ENCODE assay signal across 26 mouse cellular contexts in genomic region chr6:46963261-46963660, GRCm38 (mm10).
DNase-seq lines count a peak whose midpoint lies in the region; ATAC-seq and TF ChIP-seq lines count a peak whose summit lies in the region.
"Had no signal": no experiment of that assay in that cellular context is flagged by ENCODE, and none has a peak within 500 bp of the region (broad histone marks: within the 10 kb centered on the region; RNA-seq: fewer than 3 reads in every experiment).

No protein-coding gene starts in this region.

- intact Hi-C loops in heart, postnatal 25 days (cut with DNase I): no loop called here

- no peak for TF ChIP-seq CTCF in kidney, postnatal 0 days (IDR thresholded peaks at IDR 0.05; ENCODE audit: low read depth)

- peak overlapping the region; percentile 68 for H3K27ac ChIP-seq in kidney, embryonic 15.5 days
- H3K27ac ChIP-seq in kidney, postnatal 0 days: no peak overlapping the region
- H3K27ac ChIP-seq: embryonic facial prominence, embryonic 10.5 days; embryonic facial prominence, embryonic 12.5 days; forebrain, embryonic 13.5 days; forebrain, embryonic 15.5 days had no signal

- no peak overlapping the region for H3K4me3 ChIP-seq in kidney, embryonic 15.5 days (replicated peaks)
- H3K4me3 ChIP-seq in kidney, postnatal 0 days (replicated peaks; ENCODE audit: low read depth, low read length): no peak overlapping the region
- H3K4me3 ChIP-seq: embryonic facial prominence, embryonic 10.5 days; embryonic facial prominence, embryonic 12.5 days; forebrain, embryonic 13.5 days; forebrain, embryonic 15.5 days had no signal

- H3K4me1 ChIP-seq in kidney, embryonic 15.5 days: 0 out of 2 replicates have a peak, but pooled peaks cover 4% of the 10 kb centered on the region
- no peaks in the 10 kb centered on the region for H3K4me1 ChIP-seq in kidney, postnatal 0 days (replicated peaks; ENCODE audit: insufficient read depth, low read length)
- H3K4me1 ChIP-seq: embryonic facial prominence, embryonic 10.5 days; embryonic facial prominence, embryonic 12.5 days; forebrain, embryonic 13.5 days; forebrain, embryonic 15.5 days had no signal

- no peak overlapping the region for H3K4me2 ChIP-seq in kidney, embryonic 15.5 days
- H3K4me2 ChIP-seq in kidney, postnatal 0 days (ENCODE audit: low read length): no peak overlapping the region
- H3K4me2 ChIP-seq: embryonic facial prominence, embryonic 12.5 days; forebrain, embryonic 13.5 days; forebrain, embryonic 15.5 days had no signal

- H3K36me3 ChIP-seq in kidney, embryonic 15.5 days: no peaks in the 10 kb centered on the region
- H3K36me3 ChIP-seq in kidney, postnatal 0 days (ENCODE audit: insufficient read depth, low read length): no peaks in the 10 kb centered on the region
- H3K36me3 ChIP-seq: embryonic facial prominence, embryonic 10.5 days; embryonic facial prominence, embryonic 12.5 days; forebrain, embryonic 15.5 days; G1E had no signal

- H3K9ac ChIP-seq in kidney, embryonic 15.5 days: no peak overlapping the region
- H3K9ac ChIP-seq in kidney, postnatal 0 days (ENCODE audit: low read depth, low read length): no peak overlapping the region
- H3K9ac ChIP-seq: embryonic facial prominence, embryonic 12.5 days; forebrain, embryonic 13.5 days; forebrain, embryonic 15.5 days had no signal

- DNase-seq in heart, adult 11 months: peak; percentile 33
- DNase-seq in heart, postnatal 25 days (ENCODE audit: low spot score): no peak
- DNase-seq in kidney, postnatal 25 days: no peak
- DNase-seq in kidney, postnatal 0 days (ENCODE audit: low spot score): peak; percentile 50
- no peak for DNase-seq in kidney, postnatal 10 days
- DNase-seq in mesoderm, embryonic 11.5 days (ENCODE audit: low read depth, low spot score): peak; percentile 9
- DNase-seq in heart, adult 18-20 months: no peak
- DNase-seq: adrenal gland, adult 8-10 months; adrenal gland, postnatal 14 days; adrenal gland, postnatal 36 days; B cell, adult 2 months; cerebellum, adult 11-12 months; cerebellum, adult 2 months; cerebellum, adult 9-10 months; cerebellum, postnatal 10 days; cerebellum, postnatal 25 days had no signal

- peak; percentile 80 for ATAC-seq in kidney, embryonic 15.5 days (replicated peaks; ENCODE audit: low FRiP score)
- ATAC-seq in kidney, postnatal 0 days (replicated peaks; ENCODE audit: low FRiP score, low read depth): peak; percentile 67
- ATAC-seq: activated CD4-positive, CD25-positive, alpha-beta regulatory T cell, adult 4 months; CD4-positive, CD25-positive, alpha-beta regulatory T cell, adult 4 months; forebrain, embryonic 13.5 days; forebrain, embryonic 15.5 days; Patski had no signal

- WGBS in kidney, embryonic 15.5 days: 69% methylated on average over 2 of the region's 2 CpGs
- 56% methylated on average over 2 of the region's 2 CpGs for WGBS in kidney, postnatal 0 days

- no peaks in the 10 kb centered on the region for H3K27me3 ChIP-seq in kidney, embryonic 15.5 days
- H3K27me3 ChIP-seq in kidney, postnatal 0 days (ENCODE audit: insufficient read depth, low read length): no peaks in the 10 kb centered on the region
- H3K27me3 ChIP-seq: CH12.LX; embryonic facial prominence, embryonic 12.5 days; forebrain, embryonic 13.5 days; forebrain, embryonic 15.5 days; Patski had no signal

- H3K9me3 ChIP-seq in kidney, embryonic 15.5 days (replicated peaks): no peaks in the 10 kb centered on the region
- H3K9me3 ChIP-seq in kidney, postnatal 0 days (replicated peaks; ENCODE audit: low read length): no peaks in the 10 kb centered on the region
- H3K9me3 ChIP-seq: embryonic facial prominence, embryonic 10.5 days; embryonic facial prominence, embryonic 12.5 days; forebrain, embryonic 13.5 days; forebrain, embryonic 15.5 days; G1E had no signal

Comparison
In these comparisons a context has a peak if more than half of its experiments do, and no peak if none do; other contexts are left out.
1. DNase-seq: peak in heart, adult 11 months (single experiment), kidney, postnatal 0 days (single experiment) and mesoderm, embryonic 11.5 days (single experiment); none in heart, postnatal 25 days (single experiment), kidney, postnatal 25 days (0 of 2), kidney, postnatal 10 days (single experiment) and heart, adult 18-20 months (0 of 2).